Mouse (Mus musculus) heart, adult 2 months (tissue): ENCODE measurements around the gene Ccdc175. TPM values are rescaled to one million over a fixed set of nuclear protein-coding genes. Genes with fewer than 3 reads are reported as not detected.

Experiments used
- DNase-seq, 2 experiments: peaks; one replicate each; pipeline ENCODE4 v3.0.0; 2021
- H3K27ac ChIP-seq: fragments of 200-600 bp; 2 replicates; pipeline ENCODE4 v1.8.1; 2022
- H3K27me3 ChIP-seq: fragments of 200-500 bp; 2 replicates; pipeline ENCODE4 v1.6.1; 2012; ENCODE audit warnings: mild to moderate bottlenecking, low read length, inconsistent platforms, mixed read lengths; ENCODE audit not compliant: control insufficient read depth, insufficient read depth
- H3K36me3 ChIP-seq: fragments of 200-500 bp; 2 replicates; pipeline ENCODE4 v1.6.1; 2012; ENCODE audit warnings: low read length, inconsistent platforms; ENCODE audit not compliant: control insufficient read depth, insufficient read depth
- H3K4me1 ChIP-seq: fragments of 200-500 bp; 2 replicates; pipeline ENCODE4 v1.6.1; 2011; ENCODE audit warnings: low read length; ENCODE audit not compliant: control insufficient read depth, insufficient read depth
- H3K4me3 ChIP-seq: fragments of 200-600 bp; 2 replicates; pipeline ENCODE4 v1.8.1; 2022
- H3K79me2 ChIP-seq: fragments of 200-500 bp; replicated peaks from 2 replicates; pipeline ENCODE4 v1.6.1; 2012; ENCODE audit warnings: mild to moderate bottlenecking, inconsistent platforms, low read length, moderate library complexity, mixed read lengths; ENCODE audit not compliant: control insufficient read depth, insufficient read depth
- H3K9ac ChIP-seq: fragments of 200-500 bp; 2 replicates; pipeline ENCODE4 v1.6.1; 2012; ENCODE audit warnings: low read depth, mild to moderate bottlenecking, control low read depth, inconsistent platforms, low read length, mixed read lengths
- CTCF ChIP-seq: fragments of 200-600 bp; IDR thresholded peaks from 2 replicates; pipeline ENCODE4 v1.8.1; 2022; ENCODE audit warnings: antibody characterized with exemption, mild to moderate bottlenecking, moderate library complexity
- EP300 ChIP-seq: fragments of 200-500 bp; IDR thresholded peaks from 2 replicates; pipeline ENCODE4 v1.6.1; 2011; ENCODE audit warnings: low read depth, low read length, control low read depth; ENCODE audit not compliant: insufficient read depth
- POLR2A ChIP-seq: fragments of 200-500 bp; IDR thresholded peaks from 2 replicates; pipeline ENCODE4 v1.6.1; 2011; ENCODE audit warnings: mild to moderate bottlenecking, low read depth, low read length, control low read depth; ENCODE audit not compliant: insufficient read depth
- WGBS: fragments of 180-500 bp; shearing (Covaris S2); methylation state at CpG from one replicate; pipeline ENCODE4 v1.1.7; 2018; 5-methylcytosine and 5-hydroxymethylcytosine counted together
- intact Hi-C: fragments of 180-260 bp; cut with DNase I; formaldehyde crosslinking; loops from one replicate; pipeline ENCODE4 v1.15.1; 2025
- polyA plus RNA-seq: library from polyadenylated mRNA; depleted of rRNA; stranded (reverse); fragments of >200 nt; gene quantifications from 2 replicates; pipeline ENCODE4 v1.2.3, GENCODE M21; 2012
- total RNA-seq, 2 experiments: library from RNA; stranded (reverse); gene quantifications; 2 replicates each; pipeline ENCODE4 v1.2.3; 2021

Gene Ccdc175
- total and polyA plus RNA-seq, 3 experiments, result not detected

- Histone ChIP-seq H3K36me3 (0 out of 2 replicates have a peak, but pooled peaks cover 3% of the 10 kb centered on the region), H3K27me3 (no peaks in the 10 kb centered on the region), H3K9ac (no peak overlapping the region), H3K4me3 (no peak overlapping the region), H3K27ac (no peak overlapping the region), H3K79me2 (no peaks in the 10 kb centered on the region), H3K4me1 (no peaks in the 10 kb centered on the region)
- intact Hi-C loops, result loop anchor here (10.0 kb wide), 1 partner anchor 445 kb away; the partner anchor contains the start of gene Pcnx4
- no peak for TF ChIP-seq POLR2A
- TF ChIP-seq EP300, result no peak
- no peak for TF ChIP-seq CTCF
- DNase-seq, result no peak
- WGBS, result 93% methylated on average over 4 of the region's 4 CpGs
Measured at GRCm38 (mm10) chr12:72089802-72090201, 95.0 kb downstream of the Ccdc175 start.

- peak; percentile 70 for TF ChIP-seq POLR2A
- TF ChIP-seq CTCF, result no peak
- intact Hi-C loops, result loop anchor here (10.0 kb wide), 1 partner anchor 449 kb away; the partner anchor contains the start of gene Pcnx4
- Histone ChIP-seq H3K4me1 (peaks cover 2% of the 10 kb centered on the region; the same call in 1 of the 2 replicates), H3K27ac (peak overlapping the region; percentile 91), H3K27me3 (no peaks in the 10 kb centered on the region), H3K9ac (peak overlapping the region; percentile 83), H3K4me3 (peak overlapping the region; percentile 65), H3K36me3 (0 out of 2 replicates have a peak, but pooled peaks cover 3% of the 10 kb centered on the region), H3K79me2 (no peaks in the 10 kb centered on the region)
- no peak for DNase-seq
- under 1% methylated on average over 18 of the region's 18 CpGs for WGBS
Measured at GRCm38 (mm10) chr12:72086166-72086825, 98.5 kb downstream of the Ccdc175 start.

GRCm38 (mm10) chr12:72085329-72086165, 99.3 kb downstream of the Ccdc175 start, which contains the start of the genes L3hypdh and Jkamp:
Gene L3hypdh (minus strand): TSS chr12:72085439.
Gene Jkamp (plus strand): TSS chr12:72085589.
- under 1% methylated on average over 60 of the region's 60 CpGs for WGBS
- H3K79me2 ChIP-seq, result no peaks in the 10 kb centered on the region
- H3K4me3 ChIP-seq, result peak within 1 kb of the TSS; percentile 94
- peak; percentile 52 for TF ChIP-seq CTCF
- peak; percentile 38; the same call in 1 of the 2 replicates for TF ChIP-seq EP300
- TF ChIP-seq POLR2A, result no peak; the same call in none of the 2 replicates
- DNase-seq, result peak; percentile 98 to 100
- H3K4me1 ChIP-seq, result peaks cover 2% of the 10 kb centered on the region; the same call in 1 of the 2 replicates
- intact Hi-C loops, result loop anchor here (10.0 kb wide), 1 partner anchor 449 kb away; the partner anchor contains the start of gene Pcnx4
- no peaks in the 10 kb centered on the region for H3K27me3 ChIP-seq
- H3K9ac ChIP-seq, result peak within 1 kb of the TSS; percentile 83
- peak within 1 kb of the TSS; percentile 91 for H3K27ac ChIP-seq
- H3K36me3 ChIP-seq, result 0 out of 2 replicates have a peak, but pooled peaks cover 3% of the 10 kb centered on the region

DNA sequence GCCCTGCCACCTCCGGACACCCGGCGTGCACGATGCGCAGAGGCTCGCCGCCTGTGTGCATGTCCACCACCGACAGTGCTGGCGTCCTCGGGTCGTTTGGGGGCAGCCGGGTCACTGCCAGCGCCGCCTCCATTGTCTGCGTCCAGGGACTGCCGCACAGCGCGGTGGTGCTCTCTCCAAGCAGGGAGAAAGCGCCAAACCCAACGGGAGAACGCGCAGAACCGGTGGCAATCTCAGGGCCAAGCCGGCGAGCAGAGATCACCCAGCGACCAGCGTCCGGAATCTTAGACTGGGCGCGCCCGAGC, 99.9 kb downstream of the Ccdc175 start:
- no peaks in the 10 kb centered on the region for H3K79me2 ChIP-seq
- H3K4me3 ChIP-seq, result peak overlapping the region; percentile 94
- under 1% methylated on average over 31 of the region's 31 CpGs for WGBS
- intact Hi-C loops, result loop anchor here (10.0 kb wide), 1 partner anchor 450 kb away; the partner anchor contains the start of gene Pcnx4
- no peaks in the 10 kb centered on the region for H3K27me3 ChIP-seq
- H3K4me1 ChIP-seq, result peaks cover 2% of the 10 kb centered on the region; the same call in 1 of the 2 replicates
- H3K9ac ChIP-seq, result peak overlapping the region; percentile 78
- TF ChIP-seq POLR2A, result peak; percentile 56; the same call in 1 of the 2 replicates
- 0 out of 2 replicates have a peak, but pooled peaks have one; percentile 19 for TF ChIP-seq EP300
- TF ChIP-seq CTCF, result no peak
- no peak for DNase-seq
- 0 out of 2 replicates have a peak, but pooled peaks cover 3% of the 10 kb centered on the region for H3K36me3 ChIP-seq
- H3K27ac ChIP-seq, result peak overlapping the region; percentile 53

GRCm38 (mm10) chr12:72084261-72085023, 100.4 kb downstream of the Ccdc175 start:
- TF ChIP-seq EP300 (no peak), POLR2A (no peak), CTCF (no peak)
- Histone ChIP-seq H3K27me3 (no peaks in the 10 kb centered on the region), H3K79me2 (no peaks in the 10 kb centered on the region), H3K4me1 (peaks cover 2% of the 10 kb centered on the region; the same call in 1 of the 2 replicates), H3K27ac (peak overlapping the region; percentile 53), H3K9ac (peak overlapping the region; percentile 78), H3K36me3 (0 out of 2 replicates have a peak, but pooled peaks cover 3% of the 10 kb centered on the region), H3K4me3 (peak overlapping the region; percentile 94)
- DNase-seq, result peak; percentile 70 to 71
- intact Hi-C loops, result loop anchor here (1.0 to 10.0 kb wide), 2 partner anchors 14 to 450 kb away; partner anchors contain the start of gene Pcnx4
- 15% methylated on average over 46 of the region's 46 CpGs for WGBS
